Mouse (Mus musculus): ENCODE results near the gene Col4a1. TPM values are rescaled to one million over a fixed set of nuclear protein-coding genes. Genes with fewer than 3 reads are reported as not detected.
A peak's percentile ranks its signal among the peaks of the same experiment; 100 is the strongest.

Col4a1 gene
- polyA plus RNA-seq, 1 experiment from 2014 or later = 250 TPM

DNA sequence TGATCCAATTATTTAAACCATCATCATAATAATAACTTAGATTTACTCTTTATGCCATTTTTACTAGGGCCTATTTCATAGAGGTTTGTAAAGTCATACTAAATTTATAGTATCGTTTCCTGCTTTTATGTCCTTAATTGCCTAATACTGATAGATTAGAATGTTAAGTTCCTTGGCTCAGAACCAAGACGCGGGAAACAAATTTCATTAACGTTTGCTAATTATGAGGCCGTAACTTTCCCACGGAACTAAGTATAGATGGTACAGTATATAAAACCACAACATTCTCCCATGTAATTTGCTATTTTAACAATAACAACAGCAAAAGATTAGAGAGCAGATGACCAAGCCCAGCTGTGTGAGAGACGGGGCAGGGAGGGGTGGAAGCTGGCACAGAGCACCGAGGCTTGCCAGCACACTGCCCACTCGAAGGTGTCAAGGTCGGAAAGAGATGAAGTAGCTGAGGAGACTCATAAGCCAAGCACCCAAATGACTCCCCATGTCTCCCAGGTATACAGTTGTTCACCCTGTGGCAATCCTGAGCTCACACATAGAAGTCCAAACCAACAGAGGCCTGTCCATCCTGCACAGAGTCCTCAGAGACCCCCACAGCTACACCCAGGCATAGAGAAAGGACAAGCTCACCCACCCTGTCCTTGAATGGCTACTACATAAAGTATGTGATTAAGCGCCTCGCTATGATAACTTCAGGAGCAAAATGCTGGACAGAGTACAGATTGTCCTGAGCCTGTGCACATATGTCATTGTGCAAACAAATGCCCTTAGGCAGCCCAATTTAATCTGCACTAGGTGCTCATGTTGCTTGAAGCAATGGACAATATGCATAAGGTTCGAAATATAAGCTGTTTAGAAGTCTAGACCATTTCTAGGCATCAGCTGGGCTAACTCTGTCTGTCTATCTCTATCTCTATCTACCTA is 55.3 kb downstream of the Col4a1 start:
- Histone ChIP-seq H3K36me3 (ENCODE audit: control insufficient read depth, insufficient read depth, low read length) (no peaks in the 10 kb centered on the region), H3K4me3 (ENCODE audit: control insufficient read depth in 1 of 2, insufficient read depth in 1 of 2, low read depth in 1 of 2, low read length in 2 of 2) (no peak overlapping the region), H3K27ac (replicated peaks in 1 of 2; ENCODE audit: control insufficient read depth in 1 of 2, insufficient read depth in 1 of 2, low read depth in 2 of 2, low read length in 2 of 2) (no peak overlapping the region), H3K27me3 (ENCODE audit: control insufficient read depth, insufficient read depth, low read length) (no peaks in the 10 kb centered on the region), H3K4me2 (ENCODE audit: low read length) (no peak overlapping the region), H3K4me1 (ENCODE audit: control insufficient read depth in 2 of 2, insufficient read depth in 2 of 2, low read length in 2 of 2) (peaks cover 42 to 78% of the 10 kb centered on the region in 2 experiments), H3K9me3 (ENCODE audit: control insufficient read depth, low read length) (no peaks in the 10 kb centered on the region), H3K9ac (ENCODE audit: low read length) (no peak overlapping the region)
- 78% methylated on average over 13 of the region's 13 CpGs for WGBS
- ATAC-seq (ENCODE audit: insufficient number of reproducible peaks, insufficient read depth, low FRiP score, low read depth) = no peak

- no peak for ATAC-seq (ENCODE audit: insufficient number of reproducible peaks, insufficient read depth, low FRiP score, low read depth)
- peak overlapping the region in 1 of 2 experiments; percentile 7; a peak in 1 of 4 replicates for H3K27ac ChIP-seq (replicated peaks in 1 of 2; ENCODE audit: control insufficient read depth in 1 of 2, insufficient read depth in 1 of 2, low read depth in 2 of 2, low read length in 2 of 2)
Observed at GRCm38 (mm10) chr8:11256405-11256804, 56.2 kb downstream of the Col4a1 start.

DNA sequence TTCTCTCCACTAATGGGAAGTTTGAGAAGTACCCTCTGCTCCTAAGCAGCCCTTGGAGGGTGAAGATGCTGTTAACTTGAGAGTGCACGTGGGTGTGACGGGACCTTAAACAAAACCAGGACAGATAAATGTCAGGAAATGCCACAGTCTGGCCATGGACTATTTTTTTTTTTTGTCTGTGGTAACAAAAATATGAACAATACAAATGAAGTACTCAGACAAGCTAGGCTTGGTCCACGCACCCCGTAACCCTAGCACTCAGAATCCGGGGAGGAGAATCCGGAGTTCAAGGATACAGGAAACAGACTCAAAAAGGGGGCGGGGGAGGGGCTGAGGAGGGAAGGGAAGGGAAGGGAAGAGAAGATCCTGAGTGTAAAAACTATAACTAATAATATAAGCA is 56.9 kb downstream of the Col4a1 start:
- Histone ChIP-seq H3K9me3 (ENCODE audit: control insufficient read depth, low read length) (no peaks in the 10 kb centered on the region), H3K27me3 (ENCODE audit: control insufficient read depth, insufficient read depth, low read length) (no peaks in the 10 kb centered on the region), H3K36me3 (ENCODE audit: control insufficient read depth, insufficient read depth, low read length) (no peaks in the 10 kb centered on the region), H3K27ac (replicated peaks in 1 of 2; ENCODE audit: control insufficient read depth in 1 of 2, insufficient read depth in 1 of 2, low read depth in 2 of 2, low read length in 2 of 2) (no peak overlapping the region), H3K4me3 (ENCODE audit: control insufficient read depth in 1 of 2, insufficient read depth in 1 of 2, low read depth in 1 of 2, low read length in 2 of 2) (no peak overlapping the region), H3K9ac (ENCODE audit: low read length) (no peak overlapping the region), H3K4me2 (ENCODE audit: low read length) (no peak overlapping the region), H3K4me1 (ENCODE audit: control insufficient read depth in 2 of 2, insufficient read depth in 2 of 2, low read length in 2 of 2) (peaks cover 44 to 82% of the 10 kb centered on the region in 2 experiments)
- WGBS = 54% methylated on average over 7 of the region's 7 CpGs
- ATAC-seq (ENCODE audit: insufficient number of reproducible peaks, insufficient read depth, low FRiP score, low read depth) = no peak

More at GRCm38 (mm10) chr8:11256405-11256804, 56.2 kb downstream of the Col4a1 start:
- no peaks in the 10 kb centered on the region for H3K36me3 ChIP-seq (ENCODE audit: control insufficient read depth, insufficient read depth, low read length)
- no peak overlapping the region for H3K4me3 ChIP-seq (ENCODE audit: control insufficient read depth in 1 of 2, insufficient read depth in 1 of 2, low read depth in 1 of 2, low read length in 2 of 2)
- no peaks in the 10 kb centered on the region for H3K27me3 ChIP-seq (ENCODE audit: control insufficient read depth, insufficient read depth, low read length)
- no peak overlapping the region for H3K4me2 ChIP-seq (ENCODE audit: low read length)
- no peak overlapping the region for H3K9ac ChIP-seq (ENCODE audit: low read length)
- no peaks in the 10 kb centered on the region for H3K9me3 ChIP-seq (ENCODE audit: control insufficient read depth, low read length)
- H3K4me1 ChIP-seq (ENCODE audit: control insufficient read depth in 2 of 2, insufficient read depth in 2 of 2, low read length in 2 of 2) = peaks cover 44 to 79% of the 10 kb centered on the region in 2 experiments
- 76% methylated on average over 7 of the region's 7 CpGs for WGBS

- Histone ChIP-seq H3K4me1 (ENCODE audit: control insufficient read depth in 2 of 2, insufficient read depth in 2 of 2, low read length in 2 of 2) (peaks cover 42 to 79% of the 10 kb centered on the region in 2 experiments), H3K4me2 (ENCODE audit: low read length) (no peak overlapping the region), H3K9me3 (ENCODE audit: control insufficient read depth, low read length) (no peaks in the 10 kb centered on the region), H3K9ac (ENCODE audit: low read length) (no peak overlapping the region), H3K27me3 (ENCODE audit: control insufficient read depth, insufficient read depth, low read length) (no peaks in the 10 kb centered on the region), H3K27ac (replicated peaks in 1 of 2; ENCODE audit: control insufficient read depth in 1 of 2, insufficient read depth in 1 of 2, low read depth in 2 of 2, low read length in 2 of 2) (no peak overlapping the region), H3K36me3 (ENCODE audit: control insufficient read depth, insufficient read depth, low read length) (no peaks in the 10 kb centered on the region), H3K4me3 (ENCODE audit: control insufficient read depth in 1 of 2, insufficient read depth in 1 of 2, low read depth in 1 of 2, low read length in 2 of 2) (no peak overlapping the region)
- 73% methylated on average over 10 of the region's 10 CpGs for WGBS
- no peak for ATAC-seq (ENCODE audit: insufficient number of reproducible peaks, insufficient read depth, low FRiP score, low read depth)
Observed at GRCm38 (mm10) chr8:11254914-11255530, 57.6 kb downstream of the Col4a1 start.

GRCm38 (mm10) chr8:11254510-11254909 is 58.1 kb downstream of the Col4a1 start:
- Histone ChIP-seq H3K36me3 (ENCODE audit: control insufficient read depth, insufficient read depth, low read length) (no peaks in the 10 kb centered on the region), H3K9ac (ENCODE audit: low read length) (no peak overlapping the region), H3K27me3 (ENCODE audit: control insufficient read depth, insufficient read depth, low read length) (no peaks in the 10 kb centered on the region), H3K27ac (replicated peaks in 1 of 2; ENCODE audit: control insufficient read depth in 1 of 2, insufficient read depth in 1 of 2, low read depth in 2 of 2, low read length in 2 of 2) (no peak overlapping the region), H3K4me2 (ENCODE audit: low read length) (no peak overlapping the region), H3K4me1 (ENCODE audit: control insufficient read depth in 2 of 2, insufficient read depth in 2 of 2, low read length in 2 of 2) (peaks cover 42 to 79% of the 10 kb centered on the region in 2 experiments), H3K9me3 (ENCODE audit: control insufficient read depth, low read length) (no peaks in the 10 kb centered on the region), H3K4me3 (ENCODE audit: control insufficient read depth in 1 of 2, insufficient read depth in 1 of 2, low read depth in 1 of 2, low read length in 2 of 2) (no peak overlapping the region)
- ATAC-seq (ENCODE audit: insufficient number of reproducible peaks, insufficient read depth, low FRiP score, low read depth) = no peak
- WGBS = 65% methylated on average over 2 of the region's 2 CpGs

GRCm38 (mm10) chr8:11253556-11253955 is 59.1 kb downstream of the Col4a1 start:
- Histone ChIP-seq H3K4me3 (ENCODE audit: control insufficient read depth in 1 of 2, insufficient read depth in 1 of 2, low read depth in 1 of 2, low read length in 2 of 2) (no peak overlapping the region), H3K9me3 (ENCODE audit: control insufficient read depth, low read length) (no peaks in the 10 kb centered on the region), H3K27ac (replicated peaks in 1 of 2; ENCODE audit: control insufficient read depth in 1 of 2, insufficient read depth in 1 of 2, low read depth in 2 of 2, low read length in 2 of 2) (peak overlapping the region in 1 of 2 experiments; percentile 73; a peak in 2 of 4 replicates), H3K36me3 (ENCODE audit: control insufficient read depth, insufficient read depth, low read length) (no peaks in the 10 kb centered on the region), H3K4me1 (ENCODE audit: control insufficient read depth in 2 of 2, insufficient read depth in 2 of 2, low read length in 2 of 2) (peaks cover 41 to 80% of the 10 kb centered on the region in 2 experiments), H3K4me2 (ENCODE audit: low read length) (no peak overlapping the region), H3K27me3 (ENCODE audit: control insufficient read depth, insufficient read depth, low read length) (no peaks in the 10 kb centered on the region), H3K9ac (ENCODE audit: low read length) (no peak overlapping the region)
- WGBS = 64% methylated on average over 1 of the region's 1 CpGs
- ATAC-seq (ENCODE audit: insufficient number of reproducible peaks, insufficient read depth, low FRiP score, low read depth) = 0 out of 2 replicates have a peak, but pooled peaks have one; percentile 4

DNA sequence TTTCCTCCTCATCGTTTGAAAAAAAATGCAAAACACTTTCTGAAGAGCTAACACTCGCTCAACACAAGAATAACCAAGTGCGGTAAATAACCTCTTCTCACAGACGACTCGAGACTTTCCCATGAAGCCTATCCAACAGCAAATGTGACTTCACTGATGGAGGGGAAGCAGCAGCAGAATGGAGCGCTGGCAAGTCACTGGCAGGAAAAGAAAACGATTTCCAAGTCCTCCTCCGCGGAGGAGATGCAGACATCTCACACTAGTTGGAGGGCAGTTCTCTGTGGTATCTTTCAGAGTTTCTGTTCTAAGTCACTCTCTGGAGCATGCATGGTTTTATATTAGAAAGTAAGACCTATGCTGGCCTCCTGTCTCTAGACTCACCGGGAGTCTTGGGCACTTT is 59.6 kb downstream of the Col4a1 start:
- peak overlapping the region; percentile 42 to 73 for H3K27ac ChIP-seq (replicated peaks in 1 of 2; ENCODE audit: control insufficient read depth in 1 of 2, insufficient read depth in 1 of 2, low read depth in 2 of 2, low read length in 2 of 2)
- no peaks in the 10 kb centered on the region for H3K36me3 ChIP-seq (ENCODE audit: control insufficient read depth, insufficient read depth, low read length)
- no peaks in the 10 kb centered on the region for H3K27me3 ChIP-seq (ENCODE audit: control insufficient read depth, insufficient read depth, low read length)
- no peaks in the 10 kb centered on the region for H3K9me3 ChIP-seq (ENCODE audit: control insufficient read depth, low read length)
- WGBS = 70% methylated on average over 10 of the region's 10 CpGs
- peak overlapping the region; percentile 1; the same call in 1 of the 2 replicates for H3K9ac ChIP-seq (ENCODE audit: low read length)
- H3K4me3 ChIP-seq (ENCODE audit: control insufficient read depth in 1 of 2, insufficient read depth in 1 of 2, low read depth in 1 of 2, low read length in 2 of 2) = no peak overlapping the region
- no peak for ATAC-seq (ENCODE audit: insufficient number of reproducible peaks, insufficient read depth, low FRiP score, low read depth)
- peak overlapping the region; percentile 35 for H3K4me2 ChIP-seq (ENCODE audit: low read length)
- H3K4me1 ChIP-seq (ENCODE audit: control insufficient read depth in 2 of 2, insufficient read depth in 2 of 2, low read length in 2 of 2) = peaks cover 37 to 77% of the 10 kb centered on the region in 2 experiments
